Mouse (Mus musculus) heart, adult 2 months (tissue): ENCODE data around the gene Fbl.
"Not testable (repeated sequence)": the region's sequence is repeated elsewhere in the genome, so short reads cannot be mapped to it uniquely, and the experiment has no call there.

Experiments used
- CTCF ChIP-seq: fragments of 200-600 bp; IDR thresholded peaks from 2 replicates; pipeline ENCODE4 v1.8.1; 2022; ENCODE audit warnings: antibody characterized with exemption, mild to moderate bottlenecking, moderate library complexity
- POLR2A ChIP-seq: fragments of 200-500 bp; IDR thresholded peaks from 2 replicates; pipeline ENCODE4 v1.6.1; 2011; ENCODE audit warnings: mild to moderate bottlenecking, low read depth, low read length, control low read depth; ENCODE audit not compliant: insufficient read depth

DNA sequence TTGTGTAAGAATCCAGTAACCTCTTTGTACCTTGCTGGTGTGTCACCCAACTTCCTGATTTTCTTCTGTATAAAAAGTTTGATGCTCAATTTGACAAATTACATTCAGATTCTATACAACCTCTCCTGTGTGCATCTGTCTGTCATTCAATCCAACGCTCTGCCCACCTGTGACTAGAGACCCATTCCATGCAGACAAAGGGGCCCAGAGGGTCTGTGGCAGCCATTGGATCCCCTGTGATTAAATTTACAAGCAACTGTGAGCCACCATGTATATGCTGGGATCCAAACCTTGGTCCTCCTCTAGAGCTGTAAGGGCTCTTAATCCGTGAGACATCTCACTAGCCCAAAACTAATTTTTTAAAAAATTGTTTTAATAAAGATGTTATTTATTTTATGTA is 46.4 kb downstream of the Fbl start:
- TF ChIP-seq CTCF, POLR2A: not testable (repeated sequence)
